Mouse (Mus musculus): ENCODE measurements at regions not wholly inside any gene's neighbourhood (a gene's known extent, or its start where the extent isn't known, plus 50 kb on each side); places are given as distances from the start of the nearest gene placed in this dataset.

DNA sequence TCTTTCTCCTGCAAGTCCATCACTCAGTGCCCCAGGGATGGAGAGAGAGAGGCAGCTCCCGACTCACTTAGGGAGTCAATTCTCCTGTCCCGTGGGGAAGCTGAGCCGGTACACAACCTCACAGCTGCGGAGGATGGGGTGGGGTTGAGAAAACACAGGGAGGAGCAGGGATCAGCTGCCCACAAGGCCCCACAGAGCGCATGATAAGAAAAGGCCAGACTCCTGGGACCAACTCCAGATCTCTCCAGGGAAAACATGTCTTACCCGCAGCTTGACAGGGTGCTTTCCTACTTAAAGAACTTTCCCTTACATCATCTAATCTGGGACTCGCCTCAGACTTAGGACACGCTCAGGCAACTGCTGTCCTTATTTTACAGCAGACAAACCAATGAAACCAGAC is 104.3 kb upstream of the Zfp703 start:
- TF ChIP-seq MYOD1 (IDR thresholded peaks at IDR 0.05; ENCODE audit: control insufficient read depth, insufficient read length, low read depth) (peak; percentile 74), CTCF (IDR thresholded peaks at IDR 0.05; ENCODE audit: control insufficient read depth, insufficient read depth, insufficient read length) (no peak), MAX (IDR thresholded peaks at IDR 0.05) (no peak), USF1 (IDR thresholded peaks at IDR 0.05; ENCODE audit: low read depth) (no peak), MYOG (IDR thresholded peaks at IDR 0.05; ENCODE audit: control insufficient read depth, extremely low read depth, insufficient read length) (no peak)

Data from C2C12 (cell line).